In genomic region chr12:85824438-85825264, GRCm38 (mm10) we compare ENCODE assay signal across 8 mouse cellular contexts. TPM values are rescaled to one million over a fixed set of nuclear protein-coding genes. Genes with fewer than 3 reads are reported as not detected.
DNase-seq lines count a peak whose midpoint lies in the region; ATAC-seq and TF ChIP-seq lines count a peak whose summit lies in the region.

Gene Erg28 (minus strand): TSS chr12:85824550.
Gene Ttll5 (plus strand): TSS chr12:85824659.

- peaks cover 18% of the 10 kb centered on the region for H3K79me3 ChIP-seq in C2C12 (ENCODE audit: low read depth)

- ATAC-seq in heart, embryonic 11.5 days (replicated peaks; ENCODE audit: insufficient number of reproducible peaks, low FRiP score, low TSS enrichment), result peak; percentile 99
- peak; percentile 99 for ATAC-seq in kidney, embryonic 16.5 days (ENCODE audit: low FRiP score, low TSS enrichment)

- H3K27me3 ChIP-seq in C2C12 (ENCODE audit: control insufficient read depth, insufficient read depth, insufficient read length) (no peaks in the 10 kb centered on the region), myocyte (ENCODE audit: control insufficient read depth, insufficient read depth, insufficient read length) (no peaks in the 10 kb centered on the region)
- no peaks in the 10 kb centered on the region for H3K27me3 ChIP-seq in erythroblast, embryonic 14.5 days (ENCODE audit: control insufficient read depth)
- no peaks in the 10 kb centered on the region for H3K27me3 ChIP-seq in heart, embryonic 11.5 days (ENCODE audit: control insufficient read depth, insufficient read depth, low read length)
- no peaks in the 10 kb centered on the region for H3K27me3 ChIP-seq in kidney, embryonic 16.5 days (ENCODE audit: insufficient read depth, low read length)
- H3K27me3 ChIP-seq in liver, adult 2 months (ENCODE audit: control insufficient read depth, insufficient read depth, low read length), result no peaks in the 10 kb centered on the region
- no peaks in the 10 kb centered on the region for H3K27me3 ChIP-seq in splenic B cell, adult 2 months (ENCODE audit: control insufficient read depth, insufficient read depth, low read length, poor library complexity, severe bottlenecking)

- H3K79me2 ChIP-seq in C2C12 (ENCODE audit: control insufficient read depth, insufficient read depth) (peaks cover 51% of the 10 kb centered on the region), myocyte (ENCODE audit: control insufficient read depth, insufficient read depth) (peaks cover 39% of the 10 kb centered on the region)
- peaks cover 9% of the 10 kb centered on the region; the same call in 1 of the 2 replicates for H3K79me2 ChIP-seq in liver, adult 2 months (ENCODE audit: control insufficient read depth, insufficient read depth, low read length)

- peak within 1 kb of the TSS; percentile 93 for H3K4me2 ChIP-seq in heart, embryonic 11.5 days
- peak within 1 kb of the TSS; percentile 83 for H3K4me2 ChIP-seq in kidney, embryonic 16.5 days (replicated peaks; ENCODE audit: low read depth, low read length)
- H3K4me2 ChIP-seq in myocyte (ENCODE audit: low read depth), result peak within 1 kb of the TSS; percentile 98

- peak; percentile 42; the same call in 1 of the 2 replicates for TF ChIP-seq POLR2A in brain, embryonic 14.5 days (IDR thresholded peaks at IDR 0.05; ENCODE audit: borderline replicate concordance, extremely low read depth, insufficient read depth, insufficient read length, poor library complexity, severe bottlenecking)
- TF ChIP-seq POLR2A in liver, adult 2 months (IDR thresholded peaks at IDR 0.05; ENCODE audit: extremely low read depth, insufficient read depth, low read length), result peak; percentile 67
- TF ChIP-seq POLR2A in myocyte (IDR thresholded peaks at IDR 0.05; ENCODE audit: insufficient read length, low read depth), result peak; percentile 41

- under 1% methylated on average over 67 of the region's 67 CpGs for WGBS in heart, embryonic 11.5 days (ENCODE audit: insufficient replicate concordance)
- WGBS in kidney, embryonic 16.5 days, result under 1% methylated on average over 63 of the region's 67 CpGs
- WGBS in liver, adult 2 months, result under 1% methylated on average over 66 of the region's 67 CpGs

- H3K9me3 ChIP-seq in erythroblast, embryonic 14.5 days (ENCODE audit: control insufficient read depth, low read length), result no peaks in the 10 kb centered on the region
- H3K9me3 ChIP-seq in heart, embryonic 11.5 days (replicated peaks; ENCODE audit: control insufficient read depth, low read length), result no peaks in the 10 kb centered on the region
- no peaks in the 10 kb centered on the region for H3K9me3 ChIP-seq in kidney, embryonic 16.5 days (ENCODE audit: low read length)

- no peak for TF ChIP-seq CTCF in C2C12 (IDR thresholded peaks at IDR 0.05; ENCODE audit: control insufficient read depth, insufficient read depth, insufficient read length)
- TF ChIP-seq CTCF in brain, embryonic 14.5 days (IDR thresholded peaks at IDR 0.05; ENCODE audit: borderline replicate concordance, extremely low read depth, insufficient read depth, insufficient read length), result no peak
- no peak for TF ChIP-seq CTCF in liver, adult 2 months (IDR thresholded peaks at IDR 0.05; ENCODE audit: low read depth, low read length)

- H3ac ChIP-seq in C2C12 (ENCODE audit: control insufficient read depth, insufficient read length, low read depth) (peak within 1 kb of the TSS; percentile 96), myocyte (ENCODE audit: control insufficient read depth, insufficient read length) (peak within 1 kb of the TSS; percentile 70)

- peaks cover 43% of the 10 kb centered on the region for H3K36me3 ChIP-seq in C2C12 (ENCODE audit: control insufficient read depth, insufficient read depth)
- H3K36me3 ChIP-seq in erythroblast, embryonic 14.5 days (ENCODE audit: control insufficient read depth), result peaks cover 62% of the 10 kb centered on the region
- no peaks in the 10 kb centered on the region for H3K36me3 ChIP-seq in heart, embryonic 11.5 days (ENCODE audit: control insufficient read depth, insufficient read depth, low read length)
- peaks cover 9% of the 10 kb centered on the region for H3K36me3 ChIP-seq in kidney, embryonic 16.5 days (ENCODE audit: insufficient read depth, low read length)
- peaks cover 14% of the 10 kb centered on the region for H3K36me3 ChIP-seq in liver, adult 2 months (ENCODE audit: control insufficient read depth, insufficient read depth, low read length)
- H3K36me3 ChIP-seq in myocyte (ENCODE audit: control insufficient read depth, insufficient read depth), result peaks cover 25% of the 10 kb centered on the region
- H3K36me3 ChIP-seq in splenic B cell, adult 2 months (ENCODE audit: control insufficient read depth, insufficient read depth, low read length, poor library complexity, severe bottlenecking), result no peaks in the 10 kb centered on the region

- H3K27ac ChIP-seq in heart, embryonic 11.5 days (ENCODE audit: low read depth, low read length), result peak within 1 kb of the TSS; percentile 98
- H3K27ac ChIP-seq in kidney, embryonic 16.5 days (ENCODE audit: low read length), result peak within 1 kb of the TSS; percentile 98
- peak within 1 kb of the TSS; percentile 85 for H3K27ac ChIP-seq in liver, adult 2 months (replicated peaks; ENCODE audit: insufficient read depth, low read depth, low read length)

- peak within 1 kb of the TSS; percentile 80 for H3K9ac ChIP-seq in heart, embryonic 11.5 days (ENCODE audit: low read depth, low read length)
- peak within 1 kb of the TSS; percentile 77 for H3K9ac ChIP-seq in kidney, embryonic 16.5 days (replicated peaks; ENCODE audit: low read length)
- peak within 1 kb of the TSS; percentile 77 for H3K9ac ChIP-seq in liver, adult 2 months (ENCODE audit: low read depth, low read length)

- DNase-seq in brain, embryonic 14.5 days (ENCODE audit: low read depth), result peak; percentile 99
- peak; percentile 98 for DNase-seq in liver, adult 2 months (ENCODE audit: extremely low read depth, low read depth, low spot score)
- peak; percentile 96 for DNase-seq in splenic B cell, adult 2 months (ENCODE audit: low read depth, low spot score)

- H3K4me3 ChIP-seq in C2C12 (ENCODE audit: insufficient read depth, poor library complexity, severe bottlenecking) (peak within 1 kb of the TSS; percentile 75), myocyte (peak within 1 kb of the TSS; percentile 74)
- H3K4me3 ChIP-seq in erythroblast, embryonic 14.5 days (replicated peaks), result peak within 1 kb of the TSS; percentile 93
- peak within 1 kb of the TSS; percentile 68 for H3K4me3 ChIP-seq in heart, embryonic 11.5 days (ENCODE audit: low read depth, low read length)
- peak within 1 kb of the TSS; percentile 82 for H3K4me3 ChIP-seq in kidney, embryonic 16.5 days (ENCODE audit: low read length)
- H3K4me3 ChIP-seq in liver, adult 2 months (ENCODE audit: insufficient read depth, low read depth, low read length), result peak within 1 kb of the TSS; percentile 85

- peaks cover 45% of the 10 kb centered on the region for H3K4me1 ChIP-seq in erythroblast, embryonic 14.5 days (ENCODE audit: control insufficient read depth)
- H3K4me1 ChIP-seq in heart, embryonic 11.5 days (ENCODE audit: control insufficient read depth, insufficient read depth, low read length), result peaks cover 14% of the 10 kb centered on the region
- H3K4me1 ChIP-seq in kidney, embryonic 16.5 days (ENCODE audit: insufficient read depth, low read length), result peaks cover 9% of the 10 kb centered on the region
- peaks cover 5% of the 10 kb centered on the region for H3K4me1 ChIP-seq in liver, adult 2 months (ENCODE audit: control insufficient read depth, insufficient read depth, low read length)

TF ChIP-seq in C2C12, 6 proteins besides CTCF, POLR2A, EP300 and RAD21:
- TF ChIP-seq CEBPB (IDR thresholded peaks at IDR 0.05; ENCODE audit: low read depth) (no peak), MAX (IDR thresholded peaks at IDR 0.05) (peak; percentile 34), USF1 (IDR thresholded peaks at IDR 0.05; ENCODE audit: low read depth) (no peak), FOSL1 (IDR thresholded peaks at IDR 0.05; ENCODE audit: insufficient read depth, low read length, poor library complexity, severe bottlenecking) (no peak), MYOG (IDR thresholded peaks at IDR 0.05; ENCODE audit: control insufficient read depth, extremely low read depth, insufficient read length) (no peak), MYOD1 (IDR thresholded peaks at IDR 0.05; ENCODE audit: control insufficient read depth, insufficient read length, low read depth) (no peak)
TF ChIP-seq in C2C12: peak in this region for 1.

TF ChIP-seq in myocyte, 11 proteins besides CTCF, POLR2A, EP300 and RAD21 (continues in another document):
- no peak for TF ChIP-seq POLR2AphosphoS2 (IDR thresholded peaks at IDR 0.05; ENCODE audit: insufficient read length, low read depth)
- TF ChIP-seq CEBPB (IDR thresholded peaks at IDR 0.05; ENCODE audit: insufficient read depth, poor library complexity, severe bottlenecking), result no peak
- no peak for TF ChIP-seq TCF12 (IDR thresholded peaks at IDR 0.05; ENCODE audit: insufficient read depth, poor library complexity, severe bottlenecking)
- peak in 2 of 3 experiments; percentile 67 to 80 for TF ChIP-seq MYOG (IDR thresholded peaks at IDR 0.05; ENCODE audit: control insufficient read depth in 1 of 3, insufficient read depth in 1 of 3, insufficient read length in 2 of 3, low read depth in 2 of 3)
- TF ChIP-seq MAX (IDR thresholded peaks at IDR 0.05; ENCODE audit: low read depth), result no peak
- TF ChIP-seq E2F4 (IDR thresholded peaks at IDR 0.05; ENCODE audit: insufficient read depth), result peak; percentile 82
- TF ChIP-seq SRF (IDR thresholded peaks at IDR 0.05; ENCODE audit: control insufficient read depth, insufficient read length, low read depth), result peak; percentile 68
- no peak for TF ChIP-seq USF1 (IDR thresholded peaks at IDR 0.05; ENCODE audit: low read depth)

RNA-seq across cellular contexts. Expression of gene Erg28, which starts in this region (rescaled TPM):
- polyA plus RNA-seq in C2C12 (2012; fragmentation: generic; extraction: Trizol) (51.4 TPM), myocyte (2012; fragmentation: generic; extraction: Trizol) (38.5 TPM)
- polyA plus RNA-seq in brain, embryonic 14.5 days (2012; rRNA removed), result 53.8 and 71.7 TPM in 2 replicates
- polyA plus RNA-seq in erythroblast, embryonic 14.5 days (2012), result 0.13 and 0.21 TPM in 2 replicates
- polyA plus RNA-seq in heart, embryonic 11.5 days (2014; fragmentation: Nextera tagmentation; extraction: Ambion mirVana), result 90.0 and 94.5 TPM in 2 replicates
- polyA plus RNA-seq in kidney, embryonic 16.5 days (2015; fragmentation: Nextera tagmentation; extraction: Ambion mirVana), result 116 and 120 TPM in 2 replicates
- total RNA-seq in liver, adult 2 months (2014; rRNA removed), result 87.0 and 90.1 TPM in 2 replicates
- 127 and 130 TPM in 2 replicates for polyA plus RNA-seq in liver, adult 2 months (2012; rRNA removed)

RNA-seq across cellular contexts. Expression of gene Ttll5, which starts in this region (rescaled TPM):
- 20.1 TPM for polyA plus RNA-seq in C2C12 (2012; fragmentation: generic; extraction: Trizol)
- 19.7 and 22.2 TPM in 2 replicates for polyA plus RNA-seq in brain, embryonic 14.5 days (2012; rRNA removed)
- polyA plus RNA-seq in erythroblast, embryonic 14.5 days (2012), result 0.79 and 1.3 TPM in 2 replicates
- polyA plus RNA-seq in heart, embryonic 11.5 days (2014; fragmentation: Nextera tagmentation; extraction: Ambion mirVana), result 12.6 and 16.2 TPM in 2 replicates
- 11.3 and 14.9 TPM in 2 replicates for polyA plus RNA-seq in kidney, embryonic 16.5 days (2015; fragmentation: Nextera tagmentation; extraction: Ambion mirVana)
- 12.1 and 13.1 TPM in 2 replicates for total RNA-seq in liver, adult 2 months (2014; rRNA removed)
- polyA plus RNA-seq in liver, adult 2 months (2012; rRNA removed), result 6.7 and 7.6 TPM in 2 replicates
- polyA plus RNA-seq in myocyte (2012; fragmentation: generic; extraction: Trizol), result 36.2 TPM

Comparison
In these comparisons a context has a peak if more than half of its experiments do, and no peak if none do; other contexts are left out.
1. Peak in every context shown above with its lines: DNase-seq, ATAC-seq, H3K4me3 ChIP-seq and H3K27ac ChIP-seq.
2. RNA of gene Erg28 (polyA plus RNA-seq): 127 to 130 TPM in liver, adult 2 months, 116 to 120 TPM in kidney, embryonic 16.5 days, 90.0 to 94.5 TPM in heart, embryonic 11.5 days, 53.8 to 71.7 TPM in brain, embryonic 14.5 days, 51.4 TPM in C2C12 (single experiment) and 38.5 TPM in myocyte (single experiment); 0.13 to 0.21 TPM in erythroblast, embryonic 14.5 days; every median in the first group is over 10 times any median in the second.